Mouse (Mus musculus): ENCODE measurements around the gene Ackr2. TPM values are rescaled to one million over a fixed set of nuclear protein-coding genes. Genes with fewer than 3 reads are reported as not detected.
A peak's percentile ranks its signal among the peaks of the same experiment; 100 is the strongest.

Ackr2 gene
- polyA plus RNA-seq, 1 experiment: 0.16 TPM

DNA sequence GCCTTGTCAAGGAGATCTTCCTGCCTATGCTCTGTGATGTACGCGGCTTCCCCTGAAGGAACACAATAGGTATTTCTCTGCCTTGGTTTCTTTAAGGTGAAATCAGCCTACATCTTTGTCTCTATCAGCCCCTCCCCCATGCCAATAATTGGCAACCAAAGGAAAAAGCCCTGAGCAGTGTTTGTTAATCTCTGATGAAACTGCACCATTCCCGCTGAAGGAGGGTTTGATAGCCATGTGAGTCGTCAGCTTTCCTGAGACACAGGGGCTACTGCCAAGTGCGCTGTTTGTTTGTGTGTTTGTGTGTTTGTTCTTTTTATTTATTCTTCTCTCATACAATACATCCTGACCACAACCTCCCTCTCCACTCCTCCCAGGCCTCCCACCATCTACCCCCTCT is 25.8 kb downstream of the Ackr2 start:
- no peak overlapping the region for H3K4me3 ChIP-seq (replicated peaks; ENCODE audit: insufficient read depth, low read depth, low read length)
- H3K4me1 ChIP-seq (ENCODE audit: control insufficient read depth, insufficient read depth, low read length): no peaks in the 10 kb centered on the region
- H3K27ac ChIP-seq (ENCODE audit: insufficient read depth, low read length): no peak overlapping the region
- TF ChIP-seq POLR2A (IDR thresholded peaks at IDR 0.05; ENCODE audit: borderline replicate concordance, insufficient read depth, low read length): no peak
- TF ChIP-seq CTCF (IDR thresholded peaks at IDR 0.05; ENCODE audit: borderline replicate concordance, insufficient read depth, low read depth, low read length): no peak
- DNase-seq: no peak
- H3K27me3 ChIP-seq (ENCODE audit: control insufficient read depth, insufficient read depth, low read length): no peaks in the 10 kb centered on the region
- 81% methylated on average over 5 of the region's 5 CpGs for WGBS

DNA sequence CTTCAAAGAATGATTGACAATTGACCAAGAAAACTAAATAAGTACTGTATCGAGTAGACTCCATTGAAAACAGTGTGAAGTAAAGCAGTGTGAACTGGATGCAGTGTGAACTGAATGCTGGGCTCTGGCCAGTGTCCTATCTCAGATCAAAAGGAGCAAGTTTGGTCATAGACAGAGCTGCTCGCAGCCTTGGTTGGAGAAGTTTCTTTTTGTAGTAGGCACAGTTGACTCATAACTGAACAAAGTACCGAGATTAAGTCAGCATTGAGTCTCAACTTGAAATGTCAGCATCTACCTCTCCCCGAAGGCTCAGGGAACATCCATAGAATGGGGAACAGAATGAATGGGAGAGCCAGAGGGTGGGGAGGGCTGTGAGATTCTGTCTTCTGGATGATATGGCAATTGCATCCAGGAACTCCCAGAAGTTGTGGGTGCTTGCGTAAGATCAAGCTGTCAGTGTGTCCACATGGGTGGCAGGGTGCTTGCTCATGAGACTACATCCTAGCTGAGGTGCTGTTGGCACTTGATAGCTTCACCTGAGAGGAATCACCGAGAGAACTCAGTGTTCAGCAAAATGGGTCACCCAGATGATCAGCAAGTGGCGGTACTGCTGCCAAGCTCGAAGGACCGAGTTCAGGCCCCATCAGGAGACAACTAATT is 26.9 kb downstream of the Ackr2 start:
- no peaks in the 10 kb centered on the region for H3K4me1 ChIP-seq (ENCODE audit: control insufficient read depth, insufficient read depth, low read length)
- H3K27ac ChIP-seq (ENCODE audit: insufficient read depth, low read length): no peak overlapping the region
- 88% methylated on average over 9 of the region's 9 CpGs for WGBS
- no peak for DNase-seq
- TF ChIP-seq POLR2A (IDR thresholded peaks at IDR 0.05; ENCODE audit: borderline replicate concordance, insufficient read depth, low read length): no peak
- TF ChIP-seq CTCF (IDR thresholded peaks at IDR 0.05; ENCODE audit: borderline replicate concordance, insufficient read depth, low read depth, low read length): no peak
- no peak overlapping the region for H3K4me3 ChIP-seq (replicated peaks; ENCODE audit: insufficient read depth, low read depth, low read length)
- H3K27me3 ChIP-seq (ENCODE audit: control insufficient read depth, insufficient read depth, low read length): no peaks in the 10 kb centered on the region

DNA sequence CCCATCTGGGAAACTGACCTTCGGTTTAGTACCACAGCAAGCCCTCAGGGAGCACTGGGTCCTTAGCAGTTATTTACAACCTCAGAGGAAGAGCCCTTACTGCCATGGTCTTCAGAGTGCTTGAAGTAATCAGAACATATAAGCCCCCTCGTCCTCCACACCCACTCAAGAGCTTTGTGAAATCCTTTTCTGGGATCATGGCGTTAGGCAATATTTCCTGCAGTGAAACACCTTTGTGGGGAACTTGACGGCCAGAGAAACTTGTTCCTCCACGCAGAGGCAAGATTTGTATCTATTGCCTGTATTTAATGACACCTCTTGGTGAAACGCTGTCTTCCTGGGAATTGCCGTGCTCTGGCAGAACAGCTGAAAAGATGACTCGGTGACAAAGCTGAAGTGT is 27.8 kb downstream of the Ackr2 start:
- no peaks in the 10 kb centered on the region for H3K4me1 ChIP-seq (ENCODE audit: control insufficient read depth, insufficient read depth, low read length)
- DNase-seq: no peak
- no peaks in the 10 kb centered on the region for H3K27me3 ChIP-seq (ENCODE audit: control insufficient read depth, insufficient read depth, low read length)
- H3K27ac ChIP-seq (ENCODE audit: insufficient read depth, low read length): no peak overlapping the region
- WGBS: 84% methylated on average over 8 of the region's 8 CpGs
- TF ChIP-seq CTCF (IDR thresholded peaks at IDR 0.05; ENCODE audit: borderline replicate concordance, insufficient read depth, low read depth, low read length) (no peak), POLR2A (IDR thresholded peaks at IDR 0.05; ENCODE audit: borderline replicate concordance, insufficient read depth, low read length) (no peak)
- H3K4me3 ChIP-seq (replicated peaks; ENCODE audit: insufficient read depth, low read depth, low read length): no peak overlapping the region

DNA sequence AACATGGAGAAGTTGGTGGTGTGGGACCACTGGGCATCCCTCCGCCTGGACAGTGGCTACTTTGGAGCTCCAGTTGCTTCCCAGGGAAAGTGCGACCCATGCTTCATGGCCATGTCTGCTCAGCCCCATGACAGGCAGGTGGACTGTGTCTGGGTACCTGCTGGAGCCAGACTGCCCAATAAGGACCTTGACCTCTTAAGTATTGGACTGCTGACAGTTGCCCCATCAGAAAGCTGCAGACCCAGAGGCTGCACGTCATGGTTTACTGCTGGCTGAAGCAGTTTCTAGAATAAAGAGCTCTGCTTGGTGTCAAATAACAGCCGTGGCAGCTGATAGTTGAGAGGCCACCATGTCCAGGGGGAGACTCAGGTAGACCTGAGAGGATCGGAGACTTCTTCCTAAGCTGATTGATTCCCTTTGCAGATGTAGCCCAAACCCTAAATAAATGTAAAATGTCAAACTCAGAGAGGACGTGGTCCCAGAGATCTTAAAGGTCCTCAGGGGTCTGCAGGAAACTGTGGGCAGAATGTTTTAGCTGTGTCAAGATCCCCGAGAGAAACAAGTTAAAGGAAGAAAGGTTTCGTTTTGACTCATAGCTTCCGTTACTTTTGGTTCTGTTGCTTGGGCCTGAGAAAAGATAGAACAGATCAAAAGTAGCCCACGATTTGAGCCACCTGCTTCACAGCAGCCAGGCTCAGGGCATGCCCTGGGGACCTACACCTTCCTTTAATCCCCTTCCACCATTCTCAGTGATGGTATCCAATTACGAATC is 28.7 kb downstream of the Ackr2 start:
- TF ChIP-seq POLR2A (IDR thresholded peaks at IDR 0.05; ENCODE audit: borderline replicate concordance, insufficient read depth, low read length) (no peak), CTCF (IDR thresholded peaks at IDR 0.05; ENCODE audit: borderline replicate concordance, insufficient read depth, low read depth, low read length) (no peak)
- H3K27me3 ChIP-seq (ENCODE audit: control insufficient read depth, insufficient read depth, low read length): no peaks in the 10 kb centered on the region
- 70% methylated on average over 11 of the region's 11 CpGs for WGBS
- H3K27ac ChIP-seq (ENCODE audit: insufficient read depth, low read length): no peak overlapping the region
- no peak for DNase-seq
- no peaks in the 10 kb centered on the region for H3K4me1 ChIP-seq (ENCODE audit: control insufficient read depth, insufficient read depth, low read length)
- H3K4me3 ChIP-seq (replicated peaks; ENCODE audit: insufficient read depth, low read depth, low read length): no peak overlapping the region

DNA sequence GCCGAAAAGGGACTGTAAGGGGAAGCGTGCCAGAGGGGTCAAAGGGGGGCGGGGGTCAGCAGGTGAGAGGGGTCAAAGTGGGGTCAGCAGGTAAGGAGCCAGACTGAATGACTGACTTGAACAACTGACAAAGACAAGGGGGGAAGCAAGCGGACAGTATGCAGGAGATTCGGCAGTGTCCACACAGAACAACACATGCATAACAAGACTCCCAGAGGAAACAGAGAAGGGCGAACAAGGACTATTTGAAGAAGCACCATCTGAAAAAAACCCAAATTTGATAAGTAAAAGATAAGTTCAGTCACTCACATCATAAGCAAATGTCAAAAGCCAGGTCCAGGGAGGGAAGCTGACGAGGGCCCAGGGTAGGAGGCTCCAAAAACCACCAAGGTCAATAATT is 29.6 kb downstream of the Ackr2 start:
- Histone ChIP-seq H3K27ac (ENCODE audit: insufficient read depth, low read length) (no peak overlapping the region), H3K4me3 (replicated peaks; ENCODE audit: insufficient read depth, low read depth, low read length) (no peak overlapping the region), H3K4me1 (ENCODE audit: control insufficient read depth, insufficient read depth, low read length) (no peaks in the 10 kb centered on the region), H3K27me3 (ENCODE audit: control insufficient read depth, insufficient read depth, low read length) (no peaks in the 10 kb centered on the region)
- TF ChIP-seq POLR2A (IDR thresholded peaks at IDR 0.05; ENCODE audit: borderline replicate concordance, insufficient read depth, low read length) (no peak), CTCF (IDR thresholded peaks at IDR 0.05; ENCODE audit: borderline replicate concordance, insufficient read depth, low read depth, low read length) (no peak)
- WGBS: 90% methylated on average over 7 of the region's 7 CpGs
- DNase-seq: no peak

DNA sequence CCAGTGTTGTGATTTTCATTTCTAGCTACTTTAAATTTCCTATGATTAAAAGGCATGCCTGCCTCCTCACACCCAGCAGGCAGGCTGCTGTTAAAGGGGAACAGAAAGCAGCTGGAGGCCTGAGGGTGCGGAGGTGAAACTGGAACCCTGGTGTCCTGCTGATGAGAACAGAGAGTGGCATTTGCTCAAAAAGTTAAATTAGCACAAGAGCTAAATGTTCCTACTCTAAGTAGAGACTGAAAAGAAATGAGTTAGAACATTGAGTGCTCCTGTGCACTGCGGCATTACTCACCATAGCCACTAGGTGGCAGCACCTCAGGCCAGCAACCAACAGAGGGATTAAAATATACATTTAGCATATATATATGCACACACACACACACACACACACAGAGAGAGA is 30.3 kb downstream of the Ackr2 start:
- Histone ChIP-seq H3K4me3 (replicated peaks; ENCODE audit: insufficient read depth, low read depth, low read length) (no peak overlapping the region), H3K27me3 (ENCODE audit: control insufficient read depth, insufficient read depth, low read length) (no peaks in the 10 kb centered on the region), H3K4me1 (ENCODE audit: control insufficient read depth, insufficient read depth, low read length) (no peaks in the 10 kb centered on the region), H3K27ac (ENCODE audit: insufficient read depth, low read length) (no peak overlapping the region)
- no peak for TF ChIP-seq POLR2A (IDR thresholded peaks at IDR 0.05; ENCODE audit: borderline replicate concordance, insufficient read depth, low read length)
- peak; percentile 81 for TF ChIP-seq CTCF (IDR thresholded peaks at IDR 0.05; ENCODE audit: borderline replicate concordance, insufficient read depth, low read depth, low read length)
- WGBS: 23% methylated on average over 2 of the region's 2 CpGs
- DNase-seq: peak; percentile 28 to 54

DNA sequence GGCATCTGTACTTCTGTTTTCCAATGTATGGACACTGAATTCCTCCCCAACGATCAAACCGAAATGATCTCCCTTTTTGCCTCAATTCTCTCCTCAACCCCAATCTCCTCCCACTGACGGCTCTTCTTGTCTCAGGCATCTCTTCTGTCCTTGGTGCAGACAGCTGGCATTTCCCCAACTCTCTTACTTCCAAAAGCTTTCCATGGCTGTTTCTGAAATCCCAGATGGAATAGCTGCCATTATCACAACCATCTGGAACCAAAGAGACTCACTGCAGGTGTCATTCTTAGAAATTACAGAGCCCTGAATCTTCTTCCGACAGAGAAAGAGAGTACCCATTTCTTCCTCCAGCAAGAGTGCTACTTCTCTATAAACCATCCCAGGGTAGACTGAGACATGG is 36.7 kb downstream of the Ackr2 start:
- H3K27me3 ChIP-seq (ENCODE audit: control insufficient read depth, insufficient read depth, low read length): no peaks in the 10 kb centered on the region
- no peak for DNase-seq

DNA sequence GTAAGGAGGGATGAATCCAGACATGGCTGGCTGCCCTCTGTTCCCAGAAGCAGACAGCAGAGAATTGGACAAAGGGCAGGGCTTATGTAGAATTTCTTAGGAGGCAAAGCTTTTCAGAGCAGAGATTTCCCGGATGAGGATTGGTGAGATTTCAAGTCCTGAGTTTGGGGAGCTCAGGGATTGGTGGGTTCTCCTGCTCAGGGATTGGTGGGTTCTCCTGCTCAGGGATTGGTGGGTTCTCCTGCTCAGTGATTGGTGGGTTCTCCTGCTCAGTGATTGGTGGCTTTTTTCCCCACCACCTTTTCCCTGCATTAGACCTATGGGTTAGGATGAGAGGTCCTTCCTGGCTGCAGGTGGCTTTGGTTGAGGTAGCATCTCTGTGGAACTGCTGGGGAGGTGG is 38.8 kb downstream of the Ackr2 start:
- Histone ChIP-seq H3K4me3 (replicated peaks; ENCODE audit: insufficient read depth, low read depth, low read length) (peak overlapping the region; percentile 70), H3K27me3 (ENCODE audit: control insufficient read depth, insufficient read depth, low read length) (no peaks in the 10 kb centered on the region), H3K27ac (ENCODE audit: insufficient read depth, low read length) (no peak overlapping the region), H3K4me1 (ENCODE audit: control insufficient read depth, insufficient read depth, low read length) (no peaks in the 10 kb centered on the region)
- TF ChIP-seq POLR2A (IDR thresholded peaks at IDR 0.05; ENCODE audit: borderline replicate concordance, insufficient read depth, low read length) (no peak), CTCF (IDR thresholded peaks at IDR 0.05; ENCODE audit: borderline replicate concordance, insufficient read depth, low read depth, low read length) (no peak)
- peak; percentile 18 to 52 for DNase-seq
- WGBS: 65% methylated on average over 1 of the region's 1 CpGs

More for the DNA sequence above, 36.7 kb downstream of the Ackr2 start:
- Histone ChIP-seq H3K4me3 (replicated peaks; ENCODE audit: insufficient read depth, low read depth, low read length) (no peak overlapping the region), H3K4me1 (ENCODE audit: control insufficient read depth, insufficient read depth, low read length) (no peaks in the 10 kb centered on the region), H3K27ac (ENCODE audit: insufficient read depth, low read length) (no peak overlapping the region)
- TF ChIP-seq POLR2A (IDR thresholded peaks at IDR 0.05; ENCODE audit: borderline replicate concordance, insufficient read depth, low read length): no peak
- WGBS: 54% methylated on average over 4 of the region's 4 CpGs
